Mouse (Mus musculus) cerebellum, adult 2 months (tissue): ENCODE data around the gene Rpusd3. TPM values are rescaled to one million over a fixed set of nuclear protein-coding genes. Genes with fewer than 3 reads are reported as not detected.

Source experiments
- DNase-seq, 2 experiments: peaks; one replicate each; pipeline ENCODE4 v3.0.0; 2021
- H3K27ac ChIP-seq: fragments of 200-500 bp; 2 replicates; pipeline ENCODE4 v1.5.1; 2012; ENCODE audit warnings: low read length, control low read depth, inconsistent platforms; ENCODE audit not compliant: insufficient read depth
- H3K27me3 ChIP-seq: fragments of 200-500 bp; 2 replicates; pipeline ENCODE4 v1.6.1; 2012; ENCODE audit warnings: inconsistent platforms, mild to moderate bottlenecking, low read length, moderate library complexity; ENCODE audit not compliant: control insufficient read depth, insufficient read depth
- H3K4me1 ChIP-seq: fragments of 200-500 bp; 2 replicates; pipeline ENCODE4 v1.6.1; 2011; ENCODE audit warnings: low read length; ENCODE audit not compliant: control insufficient read depth, insufficient read depth
- H3K4me3 ChIP-seq: fragments of 200-500 bp; replicated peaks from 2 replicates; pipeline ENCODE3; 2011; ENCODE audit warnings: mild to moderate bottlenecking, low read depth, low read length, control low read depth; ENCODE audit not compliant: insufficient read depth
- CTCF ChIP-seq: fragments of 200-500 bp; IDR thresholded peaks from 2 replicates; pipeline ENCODE4 v1.5.1; 2011; ENCODE audit warnings: low read depth, mild to moderate bottlenecking, control low read depth, low read length, moderate library complexity, borderline replicate concordance; ENCODE audit not compliant: insufficient read depth
- POLR2A ChIP-seq: fragments of 200-500 bp; IDR thresholded peaks from 2 replicates; pipeline ENCODE4 v1.6.1; 2011; ENCODE audit warnings: low read length, control low read depth, borderline replicate concordance; ENCODE audit not compliant: insufficient read depth
- WGBS: fragments of 180-500 bp; shearing (Covaris S2); methylation state at CpG from one replicate; pipeline ENCODE4 v1.1.7; 2018; 5-methylcytosine and 5-hydroxymethylcytosine counted together
- polyA plus RNA-seq: library from polyadenylated mRNA; depleted of rRNA; stranded (reverse); fragments of >200 nt; gene quantifications from 2 replicates; pipeline ENCODE4 v1.2.3, GENCODE M21; 2012

Rpusd3 gene
- polyA plus RNA-seq, 1 experiment: 37.4 TPM

DNA sequence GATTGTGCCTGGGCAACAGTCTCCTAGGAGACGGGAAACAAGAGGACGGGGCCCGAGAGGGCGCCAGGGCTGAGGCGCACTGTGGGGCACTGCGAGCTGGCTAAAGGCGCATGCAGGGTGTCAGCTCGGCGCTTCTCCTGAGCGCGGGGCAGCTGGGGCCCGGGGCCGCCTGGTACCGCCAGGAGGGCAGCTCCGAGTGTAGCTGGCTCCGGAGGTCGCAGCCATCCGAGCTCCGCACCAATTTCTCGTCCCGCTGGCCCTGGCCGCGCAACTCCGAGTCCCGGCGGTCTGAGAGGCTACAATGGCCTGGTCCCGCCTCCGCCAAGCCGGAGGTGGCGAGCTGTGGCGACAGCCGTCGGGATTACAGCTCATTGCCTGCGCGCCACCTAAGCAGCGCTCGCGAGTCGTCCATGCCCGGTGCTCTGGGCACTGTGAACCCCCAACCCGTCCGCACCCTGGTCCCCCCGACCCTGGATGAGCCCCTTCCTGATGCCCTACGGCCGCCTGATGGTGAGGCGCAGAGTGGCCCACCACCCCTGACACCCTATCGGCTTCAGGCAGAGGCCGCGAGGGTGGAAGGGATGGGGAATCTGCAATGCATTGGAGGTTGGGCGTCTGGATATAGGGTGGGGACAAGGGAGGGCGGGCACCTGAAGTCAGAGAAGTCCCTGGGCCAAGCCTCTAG lies 26.6 kb downstream of the Rpusd3 start:
- H3K4me1 ChIP-seq: peaks cover 1% of the 10 kb centered on the region; the same call in 1 of the 2 replicates
- TF ChIP-seq POLR2A: no peak
- no peak for TF ChIP-seq CTCF
- peak; percentile 54 to 65 for DNase-seq
- H3K27ac ChIP-seq: no peak overlapping the region
- peak overlapping the region; percentile 28 for H3K4me3 ChIP-seq
- H3K27me3 ChIP-seq: no peaks in the 10 kb centered on the region
- WGBS: 3% methylated on average over 51 of the region's 51 CpGs

DNA sequence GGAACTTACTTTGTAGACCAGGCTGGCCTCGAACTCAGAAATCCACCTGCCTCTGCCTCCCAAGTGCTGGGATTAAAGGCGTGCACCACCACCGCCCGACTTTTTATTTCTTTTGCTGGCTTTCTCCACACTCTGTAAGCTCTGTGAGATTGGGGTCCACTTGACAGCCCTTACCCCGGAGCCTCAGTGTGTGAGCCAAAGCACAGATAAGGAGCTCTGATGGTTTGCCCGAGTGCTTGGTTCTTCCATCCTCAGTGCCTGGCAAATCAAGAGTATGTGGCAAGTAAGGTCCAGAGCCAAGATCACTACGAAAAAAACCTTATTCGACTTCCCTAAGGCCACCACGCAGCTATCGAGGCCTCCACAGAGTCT lies 27.1 kb downstream of the Rpusd3 start:
- no peak for TF ChIP-seq CTCF
- TF ChIP-seq POLR2A: no peak
- H3K4me3 ChIP-seq: peak overlapping the region; percentile 28
- 18% methylated on average over 10 of the region's 10 CpGs for whole genome bisulfite sequencing
- H3K27me3 ChIP-seq: no peaks in the 10 kb centered on the region
- no peak overlapping the region for H3K27ac ChIP-seq
- H3K4me1 ChIP-seq: peaks cover 3% of the 10 kb centered on the region; the same call in 1 of the 2 replicates
- no peak for DNase-seq

DNA sequence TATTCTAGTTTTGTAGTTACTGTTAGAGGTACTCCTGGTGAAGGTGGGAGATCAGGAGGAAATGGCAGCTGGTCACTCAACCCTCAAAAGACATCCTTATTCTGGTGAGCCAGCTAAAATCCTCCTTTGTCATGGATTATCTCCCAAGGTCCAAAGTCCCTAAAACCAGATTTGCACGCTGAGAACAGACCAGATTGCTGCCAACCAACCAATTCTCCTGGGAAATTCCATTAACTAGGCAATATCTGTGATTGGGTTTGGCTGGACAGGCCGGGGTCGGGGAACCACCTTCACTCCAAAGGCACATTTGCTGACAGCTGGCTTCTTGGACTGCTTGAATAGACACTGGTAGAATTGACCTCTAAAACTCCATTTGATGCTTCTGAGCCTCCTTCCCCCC lies 28.4 kb downstream of the Rpusd3 start:
- peaks cover 3% of the 10 kb centered on the region for H3K4me1 ChIP-seq
- no peaks in the 10 kb centered on the region for H3K27me3 ChIP-seq
- TF ChIP-seq POLR2A (no peak), CTCF (no peak)
- H3K27ac ChIP-seq: no peak overlapping the region
- WGBS: 49% methylated on average over 3 of the region's 3 CpGs
- no peak overlapping the region for H3K4me3 ChIP-seq
- no peak for DNase-seq

DNA sequence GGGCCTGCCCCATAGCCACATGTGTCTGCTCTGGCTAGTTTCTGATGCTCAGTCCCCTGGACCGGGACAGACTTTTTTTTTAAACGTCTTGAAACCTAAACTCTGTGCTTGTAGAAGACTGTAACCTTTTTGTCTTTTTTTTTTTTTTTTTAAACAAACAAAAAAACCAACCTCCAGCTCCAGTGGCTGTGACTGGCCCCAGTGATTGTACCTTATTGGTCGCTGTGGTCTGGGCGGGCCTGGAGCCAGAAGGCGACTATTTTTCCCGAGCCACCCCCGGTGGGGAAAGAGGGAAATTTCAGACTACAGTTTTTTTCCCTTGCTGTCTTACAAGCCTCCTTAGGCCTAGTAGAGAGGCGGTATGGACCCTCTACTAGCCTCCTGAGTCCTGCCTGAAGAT lies 30.2 kb downstream of the Rpusd3 start, which contains the start of gene Ttll3:
Gene Ttll3 (plus strand): TSS at position 301 of the 400 bp plus-strand sequence.
- TF ChIP-seq POLR2A (no peak), CTCF (no peak)
- 64% methylated on average over 8 of the region's 8 CpGs for WGBS
- no peak for DNase-seq
- no peak within 1 kb of the TSS for H3K27ac ChIP-seq
- peaks cover 3% of the 10 kb centered on the region for H3K4me1 ChIP-seq
- no peak within 1 kb of the TSS for H3K4me3 ChIP-seq
- H3K27me3 ChIP-seq: no peaks in the 10 kb centered on the region

DNA sequence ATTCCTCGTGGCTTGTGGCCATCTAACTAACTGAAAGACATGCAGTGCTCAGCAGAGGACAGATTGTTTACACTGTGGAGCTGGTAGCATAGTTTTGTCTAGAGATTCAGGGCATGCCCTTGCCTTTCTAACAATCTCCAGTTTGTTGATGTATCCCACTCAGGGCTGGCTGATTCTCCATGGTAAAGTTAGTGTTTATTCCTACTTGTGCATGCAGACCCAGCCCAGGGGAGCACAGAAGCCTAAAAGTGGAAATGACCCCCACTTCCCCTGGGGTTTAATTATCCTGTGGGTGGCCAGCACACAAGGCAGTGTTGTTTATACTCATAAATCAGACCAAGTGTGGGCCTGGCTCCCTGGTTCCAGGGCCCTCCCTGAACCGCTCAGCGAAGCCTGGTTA lies 33.1 kb downstream of the Rpusd3 start:
- WGBS: 67% methylated on average over 3 of the region's 3 CpGs
- H3K4me1 ChIP-seq: peaks cover 3% of the 10 kb centered on the region
- no peak overlapping the region for H3K27ac ChIP-seq
- DNase-seq: peak in 1 of 2 experiments; percentile 36
- no peak overlapping the region for H3K4me3 ChIP-seq
- TF ChIP-seq POLR2A (no peak), CTCF (no peak)
- no peaks in the 10 kb centered on the region for H3K27me3 ChIP-seq

DNA sequence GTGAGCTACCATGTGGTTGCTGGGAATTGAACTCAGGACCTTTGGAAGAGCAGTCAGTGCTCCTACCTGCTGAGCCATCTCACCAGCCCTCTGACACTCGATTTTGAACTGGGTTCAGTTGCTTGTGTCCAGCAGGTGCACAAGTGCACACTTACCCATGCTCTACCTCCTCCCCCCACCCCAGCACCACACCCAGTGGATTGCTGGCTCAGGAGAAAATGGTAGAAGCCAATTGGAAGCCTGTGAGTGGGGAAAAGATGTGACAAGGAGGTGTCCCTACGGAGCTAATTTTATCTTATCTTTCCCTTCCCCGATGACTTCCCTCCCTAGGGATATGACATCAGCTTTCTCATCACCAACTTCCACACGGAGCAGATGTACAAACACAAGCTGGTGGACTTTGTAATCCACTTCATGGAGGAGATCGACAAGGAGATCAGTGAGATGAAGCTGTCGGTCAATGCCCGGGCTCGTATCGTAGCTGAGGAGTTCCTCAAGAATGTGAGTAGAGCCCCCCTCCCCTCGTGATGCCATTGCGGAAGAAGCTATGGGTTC lies 33.9 kb downstream of the Rpusd3 start:
- WGBS: 55% methylated on average over 11 of the region's 11 CpGs
- DNase-seq: no peak
- no peak overlapping the region for H3K4me3 ChIP-seq
- H3K27ac ChIP-seq: peak overlapping the region; percentile 63; the same call in 1 of the 2 replicates
- no peaks in the 10 kb centered on the region for H3K27me3 ChIP-seq
- TF ChIP-seq POLR2A: no peak
- no peak for TF ChIP-seq CTCF
- peaks cover 3% of the 10 kb centered on the region for H3K4me1 ChIP-seq

DNA sequence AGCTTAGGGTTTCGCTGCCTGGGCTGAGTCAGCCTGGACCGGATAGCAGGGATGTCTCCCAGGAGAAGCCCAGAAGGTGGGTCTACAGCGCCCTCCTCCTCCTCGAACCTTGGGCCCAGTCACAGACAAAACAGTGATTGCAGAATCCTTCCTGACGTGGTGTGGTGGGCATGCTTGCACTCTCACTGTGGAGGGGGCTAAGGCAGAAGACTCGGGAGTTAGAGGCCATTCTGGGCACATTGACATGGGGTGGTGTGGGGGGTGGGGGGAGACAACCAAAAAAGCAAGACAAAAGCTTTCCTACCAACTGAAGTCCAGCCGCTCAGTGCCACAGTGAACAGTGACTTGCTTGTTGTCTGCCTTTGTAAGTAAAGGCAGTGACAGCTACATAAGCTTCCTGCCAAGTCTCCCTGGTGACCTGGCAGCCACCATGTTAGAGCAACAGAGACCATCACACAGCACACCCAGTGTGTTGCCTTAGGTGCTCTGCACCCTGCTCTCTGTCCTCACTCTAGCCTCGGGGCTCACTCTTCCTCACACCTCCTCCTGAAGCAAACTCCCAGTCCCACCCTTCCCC lies 34.7 kb downstream of the Rpusd3 start:
- Histone ChIP-seq H3K27ac (no peak overlapping the region; the same call in 1 of the 2 replicates), H3K4me1 (peaks cover 3% of the 10 kb centered on the region), H3K27me3 (no peaks in the 10 kb centered on the region), H3K4me3 (no peak overlapping the region)
- peak in 1 of 2 experiments; percentile 46 for DNase-seq
- no peak for TF ChIP-seq CTCF
- no peak for TF ChIP-seq POLR2A
- WGBS: 45% methylated on average over 8 of the region's 8 CpGs

DNA sequence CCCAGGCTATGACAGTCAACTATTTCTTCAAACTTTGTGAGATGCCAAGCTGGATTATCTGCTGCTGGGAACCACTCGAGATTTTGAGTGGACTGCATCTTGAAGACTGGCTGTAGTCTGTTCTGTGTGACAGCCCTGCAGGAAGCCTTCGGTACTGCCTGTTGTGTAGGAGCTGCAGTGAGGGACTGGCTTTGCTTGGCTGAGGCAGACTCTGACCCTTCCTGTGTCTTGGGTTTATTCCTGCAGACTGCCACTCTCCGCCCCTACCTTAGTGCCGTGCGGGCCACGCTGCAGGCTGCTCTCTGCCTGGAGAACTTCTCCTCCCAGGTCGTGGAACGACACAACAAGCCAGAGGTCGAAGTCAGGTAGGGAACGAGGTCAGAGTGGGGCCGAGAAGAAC lies 38.7 kb downstream of the Rpusd3 start:
- Histone ChIP-seq H3K4me1 (peaks cover 2% of the 10 kb centered on the region), H3K27ac (no peak overlapping the region), H3K27me3 (no peaks in the 10 kb centered on the region), H3K4me3 (no peak overlapping the region)
- no peak for DNase-seq
- no peak for TF ChIP-seq POLR2A
- TF ChIP-seq CTCF: no peak
- 89% methylated on average over 11 of the region's 11 CpGs for WGBS
